Mouse (Mus musculus) MEL (cell line): ENCODE measurements around the gene Slc9b2. TPM values are rescaled to one million over a fixed set of nuclear protein-coding genes. Genes with fewer than 3 reads are reported as not detected.

Experiments
- DNase-seq: peaks from one replicate; pipeline ENCODE4 v3.0.0; 2011; ENCODE audit warnings: low read depth, low spot score
- H3K27ac ChIP-seq: 2 replicates; pipeline ENCODE4 v1.5.1; 2012; ENCODE audit warnings: low read depth, mild to moderate bottlenecking, control low read depth, low read length, moderate library complexity; ENCODE audit not compliant: control insufficient read depth
- H3K27me3 ChIP-seq, 2 experiments: fragments of 150-350 bp in 1 of 2; sonication (generic) in 1 of 2; 2 replicates each; pipeline ENCODE4 v1.6.1; 2012; ENCODE audit warnings: low read length in 2 of 2, mild to moderate bottlenecking in 2 of 2, improper control_type of control experiment in 1 of 2, moderate library complexity in 1 of 2; ENCODE audit not compliant: insufficient read depth in 2 of 2, control insufficient read depth in 1 of 2
- H3K36me3 ChIP-seq, 2 experiments: 2 replicates each; pipeline ENCODE4 v1.6.1; 2012 to 2014; ENCODE audit warnings: low read length in 2 of 2, improper control_type of control experiment in 1 of 2, inconsistent platforms in 1 of 2, mild to moderate bottlenecking in 1 of 2; ENCODE audit not compliant: insufficient read depth in 2 of 2, control insufficient read depth in 1 of 2
- H3K4me1 ChIP-seq, 2 experiments: fragments of 150-350 bp in 1 of 2; sonication (generic) in 1 of 2; 2 replicates each; pipeline ENCODE4 v1.6.1; 2012; ENCODE audit warnings: low read length in 2 of 2, improper control_type of control experiment in 1 of 2, mild to moderate bottlenecking in 1 of 2; ENCODE audit not compliant: insufficient read depth in 2 of 2, control insufficient read depth in 1 of 2
- H3K4me3 ChIP-seq, 2 experiments: fragments of 150-350 bp in 1 of 2; sonication (generic) in 1 of 2; 2 replicates each; pipeline ENCODE4 v1.5.1; 2012; ENCODE audit warnings: low read depth in 2 of 2, low read length in 2 of 2, mild to moderate bottlenecking in 2 of 2, moderate library complexity in 2 of 2, control low read depth in 1 of 2, improper control_type of control experiment in 1 of 2; ENCODE audit not compliant: control insufficient read depth in 1 of 2, insufficient read depth in 1 of 2
- H3K79me2 ChIP-seq: 2 replicates; pipeline ENCODE4 v1.6.1; 2012; ENCODE audit warnings: mild to moderate bottlenecking, low read length, moderate library complexity; ENCODE audit not compliant: control insufficient read depth, poor library complexity, insufficient read depth
- H3K9ac ChIP-seq: 2 replicates; pipeline ENCODE4 v1.6.1; 2012; ENCODE audit warnings: low read depth, mild to moderate bottlenecking, control low read depth, low read length, moderate library complexity; ENCODE audit not compliant: control insufficient read depth, poor library complexity, severe bottlenecking
- H3K9me3 ChIP-seq: fragments of 150-350 bp; sonication (generic); replicated peaks from 2 replicates; pipeline ENCODE4 v1.6.1; 2012; ENCODE audit warnings: mild to moderate bottlenecking, low read length, improper control_type of control experiment, moderate library complexity; ENCODE audit not compliant: insufficient read depth
- CHD1 ChIP-seq: IDR thresholded peaks from 2 replicates; pipeline ENCODE4 v1.6.1; 2012; ENCODE audit warnings: low read depth, mild to moderate bottlenecking, inconsistent platforms, low read length, improper control_type of control experiment
- CTCF ChIP-seq, 3 experiments: IDR thresholded peaks in 2 of 3; conservative IDR thresholded peaks in 1 of 3; 2 replicates each; pipeline ENCODE4 v1.5.1; 2011 to 2012; ENCODE audit warnings: low read length in 3 of 3, low read depth in 2 of 3, mild to moderate bottlenecking in 2 of 3, improper control_type of control experiment in 1 of 3, inconsistent platforms in 1 of 3, mixed read lengths in 1 of 3, moderate library complexity in 1 of 3; ENCODE audit not compliant: control insufficient read depth in 1 of 3, insufficient read depth in 1 of 3, poor library complexity in 1 of 3, severe bottlenecking in 1 of 3
- E2F4 ChIP-seq: IDR thresholded peaks from 2 replicates; pipeline ENCODE4 v1.6.1; 2011; ENCODE audit warnings: low read depth, low read length, improper control_type of control experiment, borderline replicate concordance
- ETS1 ChIP-seq: IDR thresholded peaks from 2 replicates; pipeline ENCODE4 v1.6.1; 2012; ENCODE audit warnings: low read depth, mild to moderate bottlenecking, inconsistent platforms, low read length, improper control_type of control experiment, moderate library complexity
- GABPA ChIP-seq: IDR thresholded peaks from 2 replicates; pipeline ENCODE4 v1.6.1; 2012; ENCODE audit warnings: low read depth, mild to moderate bottlenecking, inconsistent platforms, low read length, improper control_type of control experiment, moderate library complexity
- GATA1 ChIP-seq: IDR thresholded peaks from 2 replicates; pipeline ENCODE4 v1.6.1; 2011; ENCODE audit warnings: low read depth, low read length, improper control_type of control experiment
- HCFC1 ChIP-seq: IDR thresholded peaks from 2 replicates; pipeline ENCODE4 v1.6.1; 2012; ENCODE audit warnings: low read depth, mild to moderate bottlenecking, inconsistent platforms, low read length, improper control_type of control experiment, moderate library complexity
- JUND ChIP-seq: IDR thresholded peaks from 2 replicates; pipeline ENCODE4 v1.6.1; 2011; ENCODE audit warnings: low read depth, mild to moderate bottlenecking, improper control_type of control experiment, low read length
- KAT2A ChIP-seq: conservative IDR thresholded peaks from 2 replicates; pipeline ENCODE4 v1.6.1; 2012; ENCODE audit warnings: low read depth, low read length, improper control_type of control experiment, inconsistent platforms
- MAFK ChIP-seq: IDR thresholded peaks from 2 replicates; pipeline ENCODE4 v1.6.1; 2011; ENCODE audit warnings: low read depth, mild to moderate bottlenecking, low read length, improper control_type of control experiment, borderline replicate concordance
- MAZ ChIP-seq: IDR thresholded peaks from 2 replicates; pipeline ENCODE4 v1.6.1; 2012; ENCODE audit warnings: low read depth, mild to moderate bottlenecking, inconsistent platforms, low read length, improper control_type of control experiment
- MXI1 ChIP-seq: IDR thresholded peaks from 2 replicates; pipeline ENCODE4 v1.6.1; 2011; ENCODE audit warnings: mild to moderate bottlenecking, low read depth, low read length, improper control_type of control experiment
- NELFE ChIP-seq: IDR thresholded peaks from 2 replicates; pipeline ENCODE4 v1.6.1; 2011; ENCODE audit warnings: low read depth, low read length, improper control_type of control experiment
- NRF1 ChIP-seq: IDR thresholded peaks from 2 replicates; pipeline ENCODE4 v1.6.1; 2014; ENCODE audit warnings: low read depth, mild to moderate bottlenecking, inconsistent platforms, low read length, improper control_type of control experiment, moderate library complexity; ENCODE audit not compliant: poor library complexity, insufficient read depth, severe bottlenecking
- POLR2A ChIP-seq, 2 experiments: IDR thresholded peaks; 2 replicates each; pipeline ENCODE4 v1.6.1; 2011 to 2012; ENCODE audit warnings: low read length in 2 of 2, mild to moderate bottlenecking in 2 of 2, control low read depth in 1 of 2, improper control_type of control experiment in 1 of 2, low read depth in 1 of 2, moderate library complexity in 1 of 2; ENCODE audit not compliant: control insufficient read depth in 1 of 2, insufficient read depth in 1 of 2, poor library complexity in 1 of 2
- POLR2AphosphoS2 ChIP-seq: IDR thresholded peaks from 2 replicates; pipeline ENCODE4 v1.6.1; 2011; ENCODE audit warnings: low read length, improper control_type of control experiment
- POLR2AphosphoS5 ChIP-seq: IDR thresholded peaks from 2 replicates; pipeline ENCODE4 v1.6.1; 2012; ENCODE audit warnings: low read depth, borderline replicate concordance, mild to moderate bottlenecking, inconsistent platforms, low read length, moderate library complexity, mixed read lengths
- RAD21 ChIP-seq: IDR thresholded peaks from 2 replicates; pipeline ENCODE4 v1.6.1; 2011; ENCODE audit warnings: mild to moderate bottlenecking, low read depth, low read length, improper control_type of control experiment
- SIN3A ChIP-seq: IDR thresholded peaks from 2 replicates; pipeline ENCODE4 v1.6.1; 2012; ENCODE audit warnings: low read length, improper control_type of control experiment, inconsistent platforms
- SMC3 ChIP-seq: IDR thresholded peaks from 2 replicates; pipeline ENCODE4 v1.6.1; 2011; ENCODE audit warnings: low read depth, low read length, improper control_type of control experiment
- TAL1 ChIP-seq: IDR thresholded peaks from 2 replicates; pipeline ENCODE4 v1.6.1; 2012; ENCODE audit warnings: mild to moderate bottlenecking, inconsistent platforms, low read length, moderate library complexity, mixed read lengths
- TCF12 ChIP-seq: IDR thresholded peaks from 2 replicates; pipeline ENCODE4 v1.6.1; 2014; ENCODE audit warnings: low read depth, mild to moderate bottlenecking, inconsistent platforms, low read length, improper control_type of control experiment, moderate library complexity
- UBTF ChIP-seq: IDR thresholded peaks from 2 replicates; pipeline ENCODE4 v1.6.1; 2012; ENCODE audit warnings: low read depth, mild to moderate bottlenecking, inconsistent platforms, low read length, improper control_type of control experiment, moderate library complexity, borderline replicate concordance; ENCODE audit not compliant: insufficient read depth
- USF1 ChIP-seq: IDR thresholded peaks from 2 replicates; pipeline ENCODE4 v1.6.1; 2014; ENCODE audit warnings: low read depth, mild to moderate bottlenecking, inconsistent platforms, low read length, improper control_type of control experiment, moderate library complexity
- USF2 ChIP-seq, 2 experiments: IDR thresholded peaks; 2 replicates each; pipeline ENCODE4 v1.6.1; 2011 to 2012; ENCODE audit warnings: improper control_type of control experiment in 2 of 2, low read length in 2 of 2, borderline replicate concordance in 1 of 2, inconsistent platforms in 1 of 2, low read depth in 1 of 2, mild to moderate bottlenecking in 1 of 2; ENCODE audit not compliant: insufficient read depth in 1 of 2
- ZNF384 ChIP-seq: IDR thresholded peaks from 2 replicates; pipeline ENCODE4 v1.6.1; 2012; ENCODE audit warnings: low read depth, mild to moderate bottlenecking, inconsistent platforms, low read length, improper control_type of control experiment
- polyA plus RNA-seq, 2 experiments: library from polyadenylated mRNA; stranded (reverse) in 1 of 2; unstranded in 1 of 2; fragments of >175 nt in 1 of 2; fragments of >200 nt in 1 of 2; gene quantifications; 2 replicates each; pipeline versions ENCODE4 v1.2.1 to v1.2.4; 2012; ENCODE audit warnings: low replicate concordance in 2 of 2, low read depth in 1 of 2; ENCODE audit not compliant: insufficient read length in 2 of 2, insufficient read depth in 1 of 2, missing spikeins in 1 of 2
- total RNA-seq: library from RNA; depleted of rRNA; stranded (reverse); fragments of 300-350 nt; gene quantifications from 2 replicates; pipeline ENCODE4 v1.2.3, GENCODE M21; 2012

Slc9b2 gene
- total and polyA plus RNA-seq, 3 experiments, result 1.0 to 1.3 TPM; not detected in 1

DNA sequence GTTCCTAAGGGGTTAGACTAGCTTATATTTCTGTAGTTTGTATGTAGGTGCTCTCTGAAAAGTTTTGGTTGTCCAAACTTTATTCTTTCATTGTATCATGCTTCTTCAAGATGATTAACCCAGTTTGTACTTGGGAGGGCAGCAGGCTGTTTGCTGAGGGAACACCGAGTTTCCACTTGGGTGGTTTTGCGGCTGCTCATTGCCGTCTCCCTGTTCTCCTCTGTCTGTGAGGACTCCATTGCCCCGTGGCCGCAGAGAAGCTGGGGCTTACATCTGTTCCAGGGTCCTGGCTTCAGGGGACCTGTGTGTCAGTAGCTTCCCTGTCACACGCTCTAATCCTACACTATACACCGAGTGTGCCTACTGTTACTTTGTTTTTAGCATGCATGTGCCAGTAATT is 47.3 kb upstream of the Slc9b2 start:
- Histone ChIP-seq H3K27ac (no peak overlapping the region), H3K4me1 (no peaks in the 10 kb centered on the region), H3K79me2 (no peaks in the 10 kb centered on the region), H3K27me3 (no peaks in the 10 kb centered on the region), H3K9me3 (no peaks in the 10 kb centered on the region), H3K36me3 (peaks cover 0 to 29% of the 10 kb centered on the region in 2 experiments; a peak in 2 of 4 replicates), H3K9ac (no peak overlapping the region), H3K4me3 (no peak overlapping the region)
- TF ChIP-seq USF1 (no peak), USF2 (IDR thresholded peaks at IDR 0.05; ENCODE audit: borderline replicate concordance in 1 of 2, insufficient read depth in 1 of 2, low read depth in 1 of 2, low read length in 2 of 2) (no peak), POLR2A (IDR thresholded peaks at IDR 0.05; ENCODE audit: control insufficient read depth in 1 of 2, insufficient read depth in 1 of 2, low read depth in 1 of 2, low read length in 2 of 2, poor library complexity in 1 of 2) (no peak), POLR2AphosphoS5 (no peak), GABPA (no peak), MXI1 (no peak), TCF12 (no peak), TAL1 (no peak), RAD21 (no peak), CTCF (IDR thresholded peaks at IDR 0.05 in 2 of 3, conservative IDR thresholded peaks at IDR 0.05 in 1 of 3; ENCODE audit: control insufficient read depth in 1 of 3, insufficient read depth in 1 of 3, low read depth in 2 of 3, low read length in 3 of 3, poor library complexity in 1 of 3, severe bottlenecking in 1 of 3) (no peak), POLR2AphosphoS2 (no peak), UBTF (no peak), E2F4 (no peak), MAFK (no peak), CHD1 (no peak), KAT2A (no peak), SMC3 (no peak), MAZ (no peak)
- no peak for DNase-seq

DNA sequence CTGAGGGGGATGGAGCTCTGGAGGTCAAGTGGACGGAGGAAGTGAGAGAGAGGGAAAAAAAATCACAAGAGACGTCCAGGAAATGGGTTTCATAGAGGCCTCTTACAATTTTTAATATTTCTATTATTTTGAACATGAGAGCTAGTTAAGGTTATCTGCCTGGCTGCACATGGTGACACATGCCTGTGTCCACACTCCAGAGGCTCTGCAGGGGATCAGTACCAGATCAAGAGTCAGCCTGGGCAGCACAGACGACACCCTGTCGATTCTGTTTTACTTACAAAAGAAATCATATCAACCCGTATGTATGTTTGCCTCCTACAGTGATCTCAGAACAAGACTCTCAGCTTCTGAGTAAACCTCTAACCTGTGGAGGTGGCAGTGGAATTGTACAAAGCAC is 38.9 kb upstream of the Slc9b2 start:
- TF ChIP-seq MAFK (no peak), NELFE (no peak), JUND (no peak), GABPA (no peak), POLR2A (IDR thresholded peaks at IDR 0.05; ENCODE audit: control insufficient read depth in 1 of 2, insufficient read depth in 1 of 2, low read depth in 1 of 2, low read length in 2 of 2, poor library complexity in 1 of 2) (no peak), USF2 (IDR thresholded peaks at IDR 0.05; ENCODE audit: borderline replicate concordance in 1 of 2, insufficient read depth in 1 of 2, low read depth in 1 of 2, low read length in 2 of 2) (no peak), POLR2AphosphoS2 (no peak), SIN3A (no peak), HCFC1 (no peak), ZNF384 (no peak), ETS1 (no peak), GATA1 (no peak), USF1 (no peak), NRF1 (no peak), POLR2AphosphoS5 (no peak)
- peaks cover 0 to 19% of the 10 kb centered on the region in 2 experiments; a peak in 2 of 4 replicates for H3K36me3 ChIP-seq

More for the DNA sequence above, 38.9 kb upstream of the Slc9b2 start:
- H3K79me2 ChIP-seq, result no peaks in the 10 kb centered on the region
- no peak for DNase-seq
- no peaks in the 10 kb centered on the region for H3K9me3 ChIP-seq
- no peak overlapping the region for H3K9ac ChIP-seq
- no peak overlapping the region for H3K27ac ChIP-seq
- H3K27me3 ChIP-seq, result no peaks in the 10 kb centered on the region
- H3K4me1 ChIP-seq, result no peaks in the 10 kb centered on the region
- H3K4me3 ChIP-seq, result no peak overlapping the region
